Mouse (Mus musculus): Measurements from ENCODE around the gene Msh2. TPM values are rescaled to one million over a fixed set of nuclear protein-coding genes. Genes with fewer than 3 reads are reported as not detected.
"Not testable (repeated sequence)": the region's sequence is repeated elsewhere in the genome, so short reads cannot be mapped to it uniquely, and the experiment has no call there.

Gene Msh2
- polyA plus RNA-seq, 1 experiment from 2014 or later: 146 TPM

GRCm38 (mm10) chr17:87665066-87665822, 6.9 kb upstream of the Msh2 start:
- no peak overlapping the region for H3K27ac ChIP-seq
- no peaks in the 10 kb centered on the region; the same call in 1 of the 2 replicates for H3K4me1 ChIP-seq
- WGBS: 78% methylated on average over 10 of the region's 10 CpGs
- H3K36me3 ChIP-seq (replicated peaks): no peaks in the 10 kb centered on the region
- DNase-seq (ENCODE audit: extremely low spot score, low spot score): peak; percentile 43
- H3K4me3 ChIP-seq: no peak overlapping the region
- peaks cover 6% of the 10 kb centered on the region; the same call in 1 of the 2 replicates for H3K9me3 ChIP-seq
- H3K27me3 ChIP-seq (ENCODE audit: poor library complexity, severe bottlenecking): no peaks in the 10 kb centered on the region

- Histone ChIP-seq H3K4me3 (peak overlapping the region; percentile 87), H3K36me3 (replicated peaks) (peaks cover 38% of the 10 kb centered on the region), H3K9me3 (no peaks in the 10 kb centered on the region; the same call in 1 of the 2 replicates), H3K4me1 (peaks cover 31% of the 10 kb centered on the region), H3K27ac (peak overlapping the region; percentile 94), H3K27me3 (ENCODE audit: poor library complexity, severe bottlenecking) (no peaks in the 10 kb centered on the region)
- no peak for DNase-seq (ENCODE audit: extremely low spot score, low spot score)
- WGBS: under 1% methylated on average over 54 of the region's 54 CpGs
Measured at GRCm38 (mm10) chr17:87672677-87673286, 652 bp downstream of the Msh2 start.

GRCm38 (mm10) chr17:87676916-87677474, 4.9 kb downstream of the Msh2 start:
- H3K27me3 ChIP-seq (ENCODE audit: poor library complexity, severe bottlenecking); H3K27ac ChIP-seq; H3K9me3 ChIP-seq; DNase-seq (ENCODE audit: extremely low spot score, low spot score); H3K4me3 ChIP-seq: not testable (repeated sequence)
- WGBS: 89% methylated on average over 1 of the region's 1 CpGs
- peaks cover 25% of the 10 kb centered on the region for H3K4me1 ChIP-seq
- H3K36me3 ChIP-seq (replicated peaks): peaks cover 77% of the 10 kb centered on the region

- Histone ChIP-seq H3K9me3 (no peaks in the 10 kb centered on the region; the same call in 1 of the 2 replicates), H3K27ac (no peak overlapping the region), H3K4me1 (peaks cover 21% of the 10 kb centered on the region), H3K36me3 (replicated peaks) (peaks cover 84% of the 10 kb centered on the region), H3K4me3 (no peak overlapping the region), H3K27me3 (ENCODE audit: poor library complexity, severe bottlenecking) (no peaks in the 10 kb centered on the region)
- DNase-seq (ENCODE audit: extremely low spot score, low spot score): no peak
- WGBS: 95% methylated on average over 8 of the region's 8 CpGs
Measured at GRCm38 (mm10) chr17:87677656-87678055, 5.5 kb downstream of the Msh2 start.

- no peak overlapping the region for H3K4me3 ChIP-seq
- no peaks in the 10 kb centered on the region for H3K27me3 ChIP-seq (ENCODE audit: poor library complexity, severe bottlenecking)
- 96% methylated on average over 8 of the region's 8 CpGs for WGBS
- H3K9me3 ChIP-seq: no peaks in the 10 kb centered on the region
- H3K4me1 ChIP-seq: no peaks in the 10 kb centered on the region
- DNase-seq (ENCODE audit: extremely low spot score, low spot score): no peak
- H3K27ac ChIP-seq: no peak overlapping the region
- peaks cover 96% of the 10 kb centered on the region for H3K36me3 ChIP-seq (replicated peaks)
Measured at GRCm38 (mm10) chr17:87689217-87689616, 17.1 kb downstream of the Msh2 start.

GRCm38 (mm10) chr17:87691958-87692357, 19.8 kb downstream of the Msh2 start:
- WGBS: 92% methylated on average over 5 of the region's 5 CpGs
- Histone ChIP-seq H3K4me1 (no peaks in the 10 kb centered on the region), H3K27me3 (ENCODE audit: poor library complexity, severe bottlenecking) (no peaks in the 10 kb centered on the region), H3K36me3 (replicated peaks) (peaks cover 95% of the 10 kb centered on the region), H3K9me3 (no peaks in the 10 kb centered on the region), H3K4me3 (no peak overlapping the region), H3K27ac (no peak overlapping the region)
- peak; percentile 32 for DNase-seq (ENCODE audit: extremely low spot score, low spot score)

- Histone ChIP-seq H3K27me3 (ENCODE audit: poor library complexity, severe bottlenecking) (no peaks in the 10 kb centered on the region), H3K9me3 (no peaks in the 10 kb centered on the region), H3K4me3 (no peak overlapping the region), H3K27ac (no peak overlapping the region), H3K36me3 (replicated peaks) (peaks cover 95% of the 10 kb centered on the region), H3K4me1 (no peaks in the 10 kb centered on the region)
- no peak for DNase-seq (ENCODE audit: extremely low spot score, low spot score)
- WGBS: 93% methylated on average over 11 of the region's 11 CpGs
Measured at GRCm38 (mm10) chr17:87695874-87696465, 23.8 kb downstream of the Msh2 start.

- no peaks in the 10 kb centered on the region for H3K4me1 ChIP-seq
- no peak overlapping the region for H3K4me3 ChIP-seq
- DNase-seq (ENCODE audit: extremely low spot score, low spot score): no peak
- no peaks in the 10 kb centered on the region for H3K9me3 ChIP-seq
- H3K27ac ChIP-seq: no peak overlapping the region
- WGBS: 85% methylated on average over 6 of the region's 6 CpGs
- peaks cover 96% of the 10 kb centered on the region for H3K36me3 ChIP-seq (replicated peaks)
- H3K27me3 ChIP-seq (ENCODE audit: poor library complexity, severe bottlenecking): no peaks in the 10 kb centered on the region
Measured at GRCm38 (mm10) chr17:87696814-87697213, 24.7 kb downstream of the Msh2 start.

- Histone ChIP-seq H3K9me3 (no peaks in the 10 kb centered on the region), H3K27ac (no peak overlapping the region), H3K27me3 (ENCODE audit: poor library complexity, severe bottlenecking) (no peaks in the 10 kb centered on the region), H3K4me1 (no peaks in the 10 kb centered on the region), H3K4me3 (no peak overlapping the region), H3K36me3 (replicated peaks) (peaks cover 98% of the 10 kb centered on the region)
- WGBS: 87% methylated on average over 16 of the region's 16 CpGs
- no peak for DNase-seq (ENCODE audit: extremely low spot score, low spot score)
Measured at GRCm38 (mm10) chr17:87698996-87699765, 27.1 kb downstream of the Msh2 start.

- Histone ChIP-seq H3K27ac (no peak overlapping the region), H3K4me3 (no peak overlapping the region), H3K27me3 (ENCODE audit: poor library complexity, severe bottlenecking) (no peaks in the 10 kb centered on the region), H3K4me1 (no peaks in the 10 kb centered on the region), H3K36me3 (replicated peaks) (peaks cover 96% of the 10 kb centered on the region), H3K9me3 (no peaks in the 10 kb centered on the region)
- 92% methylated on average over 8 of the region's 8 CpGs for WGBS
- DNase-seq (ENCODE audit: extremely low spot score, low spot score): no peak
Measured at GRCm38 (mm10) chr17:87700101-87700500, 28.0 kb downstream of the Msh2 start.

- WGBS: 87% methylated on average over 7 of the region's 7 CpGs
- Histone ChIP-seq H3K9me3 (peaks cover 11% of the 10 kb centered on the region; the same call in 1 of the 2 replicates), H3K27ac (no peak overlapping the region), H3K4me1 (no peaks in the 10 kb centered on the region), H3K27me3 (ENCODE audit: poor library complexity, severe bottlenecking) (no peaks in the 10 kb centered on the region), H3K36me3 (replicated peaks) (peaks cover 79% of the 10 kb centered on the region), H3K4me3 (no peak overlapping the region)
- no peak for DNase-seq (ENCODE audit: extremely low spot score, low spot score)
Measured at GRCm38 (mm10) chr17:87724727-87725126, 52.6 kb downstream of the Msh2 start.
